Mouse (Mus musculus) C2C12 (cell line): Measurements from ENCODE around the gene Lrrc47.

Source experiments
- CEBPB ChIP-seq: IDR thresholded peaks from one replicate; pipeline ENCODE4 v1.6.1; 2011; ENCODE audit warnings: low read depth, mild to moderate bottlenecking, control low read depth, moderate library complexity
- CTCF ChIP-seq: IDR thresholded peaks from one replicate; pipeline ENCODE4 v1.5.1; 2011; ENCODE audit not compliant: control insufficient read depth, insufficient read depth, insufficient read length
- FOSL1 ChIP-seq: IDR thresholded peaks from one replicate; pipeline ENCODE4 v1.8.0; 2011; ENCODE audit warnings: mild to moderate bottlenecking, low read length; ENCODE audit not compliant: poor library complexity, insufficient read depth, severe bottlenecking
- MAX ChIP-seq: IDR thresholded peaks from one replicate; pipeline ENCODE4 v1.6.1; 2011; ENCODE audit warnings: mild to moderate bottlenecking, control low read depth
- MYOD1 ChIP-seq: IDR thresholded peaks from one replicate; pipeline ENCODE4 v1.6.1; 2011; ENCODE audit warnings: low read depth; ENCODE audit not compliant: control insufficient read depth, insufficient read length
- MYOG ChIP-seq: IDR thresholded peaks from one replicate; pipeline ENCODE4 v1.6.1; 2011; ENCODE audit not compliant: control insufficient read depth, insufficient read length; ENCODE audit errors: extremely low read depth
- USF1 ChIP-seq: IDR thresholded peaks from one replicate; pipeline ENCODE4 v1.6.1; 2011; ENCODE audit warnings: low read depth, mild to moderate bottlenecking, control low read depth, moderate library complexity

GRCm38 (mm10) chr4:154023754-154024601, 12.4 kb downstream of the Lrrc47 start:
- TF ChIP-seq MAX (no peak), CTCF (no peak), MYOG (no peak), USF1 (no peak), FOSL1 (no peak), CEBPB (no peak), MYOD1 (no peak)
